Mouse (Mus musculus): ENCODE results near the gene Ndufa13. TPM values are rescaled to one million over a fixed set of nuclear protein-coding genes. Genes with fewer than 3 reads are reported as not detected.

Ndufa13 gene
- total RNA-seq, 2 experiments from 2014 or later = 159 to 174 TPM

DNA sequence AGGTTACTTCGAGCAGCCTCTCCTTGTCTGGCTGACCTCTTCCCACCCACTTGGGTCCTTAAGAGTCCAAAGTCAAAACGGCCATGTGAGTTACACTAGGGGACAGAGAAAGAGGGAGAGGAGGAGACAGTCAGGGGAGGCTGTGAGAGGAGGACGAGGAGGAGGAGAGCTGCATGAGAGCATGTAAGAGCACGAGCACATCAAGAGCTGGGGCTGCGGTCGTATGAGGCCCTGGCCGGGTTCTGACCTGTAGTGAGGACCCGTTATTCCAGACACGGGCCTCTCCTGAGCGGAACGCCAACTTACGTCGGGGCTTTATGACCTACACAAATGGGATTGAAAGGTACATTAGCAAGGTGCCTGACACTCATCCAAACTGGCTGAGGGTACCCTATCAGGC is 9.6 kb upstream of the Ndufa13 start:
- DNase-seq (ENCODE audit: extremely low spot score in 1 of 2, low spot score in 1 of 2) = no peak

GRCm38 (mm10) chr8:69907106-69907505 is 4.7 kb upstream of the Ndufa13 start:
- no peak for DNase-seq (ENCODE audit: extremely low spot score in 1 of 2, low spot score in 1 of 2)

DNA sequence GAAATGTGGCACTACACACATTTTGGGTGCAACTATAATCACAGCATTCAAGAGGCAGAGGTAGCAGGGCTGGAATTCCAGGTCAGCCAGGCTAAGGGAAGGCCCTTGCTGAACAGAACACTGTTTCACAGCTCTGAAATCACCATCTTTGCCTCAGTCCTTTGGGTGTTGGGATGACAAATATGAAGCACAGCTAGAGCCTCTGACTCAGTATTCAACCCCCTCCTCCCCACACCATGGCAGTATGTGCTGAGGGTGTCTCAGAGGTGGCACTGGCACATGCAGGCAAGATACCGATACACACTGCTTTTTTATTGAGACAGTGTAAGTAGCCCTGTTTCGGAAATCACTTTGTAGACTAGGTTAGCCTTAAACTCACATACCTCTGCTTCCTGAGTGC is 3.9 kb upstream of the Ndufa13 start:
- no peak for DNase-seq (ENCODE audit: extremely low spot score in 1 of 2, low spot score in 1 of 2)

DNA sequence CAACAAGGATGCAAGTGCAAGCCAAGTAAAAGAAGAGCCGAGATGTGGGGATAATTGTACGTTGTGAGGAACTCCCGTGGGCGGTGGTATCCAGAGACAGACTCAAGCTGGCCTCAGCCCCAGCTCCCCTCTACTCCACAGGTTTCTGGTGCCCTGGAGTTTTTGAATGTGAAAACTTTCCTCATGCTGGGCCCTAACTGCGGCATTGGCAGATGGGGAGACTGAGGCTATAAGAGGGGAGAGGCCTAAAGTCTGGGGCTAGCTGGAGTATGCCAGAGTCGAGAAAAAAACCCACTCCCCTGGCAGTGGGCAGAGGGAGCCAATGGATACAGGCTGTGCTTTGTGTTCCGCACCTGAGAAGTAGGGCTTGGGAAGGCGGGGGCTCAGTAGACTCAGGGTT is 1.7 kb upstream of the Ndufa13 start:
- no peak for DNase-seq (ENCODE audit: extremely low spot score in 1 of 2, low spot score in 1 of 2)

- DNase-seq (ENCODE audit: extremely low spot score in 1 of 2, low spot score in 1 of 2) = peak; percentile 96 to 97
These were observed 745 bp upstream of the Ndufa13 start for GRCm38 (mm10) chr8:69903063-69903542.

DNA sequence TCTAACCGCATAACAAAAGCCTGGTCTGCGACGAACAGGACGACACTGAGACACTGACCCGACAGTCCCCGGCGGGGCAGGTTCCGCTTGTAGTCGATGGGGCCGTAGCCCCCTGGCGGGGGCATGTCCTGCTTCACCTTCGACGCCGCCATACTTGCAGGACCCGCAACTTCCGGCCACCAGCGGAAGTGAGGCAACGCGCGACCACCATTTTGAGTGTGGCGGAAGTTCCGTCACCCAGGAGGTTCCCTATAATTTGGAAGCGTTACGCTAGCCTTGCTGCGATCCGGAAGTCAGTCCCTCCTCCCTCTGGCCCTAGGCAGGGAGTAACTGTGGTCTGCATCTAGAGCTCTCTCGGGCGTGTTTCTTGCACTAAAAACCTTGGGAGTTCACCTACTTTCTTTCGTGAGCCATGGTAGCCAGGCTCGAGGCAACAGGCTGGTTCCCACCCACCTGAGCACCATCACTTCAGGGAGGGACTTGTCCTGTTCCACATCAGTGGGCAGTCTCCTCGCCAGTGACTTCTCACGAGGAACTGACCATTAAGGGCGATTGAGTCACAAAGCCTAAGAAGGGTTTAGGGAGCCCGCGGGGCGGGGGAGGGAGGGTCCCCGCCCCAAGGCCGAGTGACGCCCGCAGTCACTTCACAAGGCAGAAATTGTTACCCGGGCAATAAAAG is 735 bp downstream of the Ndufa13 start:
- DNase-seq (ENCODE audit: extremely low spot score in 1 of 2, low spot score in 1 of 2) = peak; percentile 94

DNA sequence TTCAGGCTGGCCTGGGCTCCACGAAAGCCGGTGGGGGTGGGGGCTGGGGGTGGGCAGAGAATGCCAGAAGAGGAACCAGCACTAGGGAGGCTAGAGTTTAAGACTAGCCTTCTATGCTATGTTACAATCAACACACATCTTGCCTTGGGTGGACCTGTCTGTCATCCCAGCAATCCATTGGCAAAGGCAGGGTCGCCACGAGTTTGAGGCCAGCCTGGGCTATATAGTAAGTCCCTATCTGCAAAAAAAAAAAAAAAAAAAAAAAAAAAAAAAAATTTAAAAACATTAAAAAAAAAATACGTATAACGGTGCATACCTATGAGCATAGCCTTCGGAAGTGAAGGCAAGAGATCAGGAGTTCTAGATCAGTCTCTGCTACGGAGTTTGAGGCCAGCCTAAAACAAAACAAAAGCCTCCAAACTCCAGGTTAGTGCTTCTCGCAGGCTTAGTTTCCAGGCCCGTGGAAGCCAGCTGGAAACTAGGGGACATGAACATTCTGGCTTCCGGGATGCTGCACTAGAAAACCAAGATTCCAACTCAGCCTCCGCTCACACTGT is 1.4 kb downstream of the Ndufa13 start:
- DNase-seq (ENCODE audit: extremely low spot score in 1 of 2, low spot score in 1 of 2) = no peak

DNA sequence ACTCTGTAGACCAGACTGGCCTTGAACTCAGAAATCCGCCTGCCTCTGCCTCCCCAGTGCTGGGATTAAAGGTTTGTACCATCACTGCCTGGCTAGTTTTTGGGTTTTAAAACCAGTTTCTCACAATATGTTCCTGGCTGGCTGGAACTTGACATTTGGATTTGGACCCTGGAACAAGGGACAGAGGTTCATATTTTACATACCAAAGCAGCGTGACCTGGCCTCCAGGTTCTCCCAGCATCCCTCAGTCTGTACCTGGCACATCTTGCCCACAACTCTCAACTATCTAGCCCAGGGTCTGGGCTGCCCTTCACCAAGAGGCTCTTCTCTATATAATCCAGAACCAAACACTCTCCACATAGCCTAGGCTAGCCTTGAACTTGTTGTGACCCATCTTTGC is 2.5 kb downstream of the Ndufa13 start:
- no peak for DNase-seq (ENCODE audit: extremely low spot score in 1 of 2, low spot score in 1 of 2)

- DNase-seq (ENCODE audit: extremely low spot score in 1 of 2, low spot score in 1 of 2) = no peak
These were observed 4.5 kb downstream of the Ndufa13 start for GRCm38 (mm10) chr8:69897857-69898256.

DNA sequence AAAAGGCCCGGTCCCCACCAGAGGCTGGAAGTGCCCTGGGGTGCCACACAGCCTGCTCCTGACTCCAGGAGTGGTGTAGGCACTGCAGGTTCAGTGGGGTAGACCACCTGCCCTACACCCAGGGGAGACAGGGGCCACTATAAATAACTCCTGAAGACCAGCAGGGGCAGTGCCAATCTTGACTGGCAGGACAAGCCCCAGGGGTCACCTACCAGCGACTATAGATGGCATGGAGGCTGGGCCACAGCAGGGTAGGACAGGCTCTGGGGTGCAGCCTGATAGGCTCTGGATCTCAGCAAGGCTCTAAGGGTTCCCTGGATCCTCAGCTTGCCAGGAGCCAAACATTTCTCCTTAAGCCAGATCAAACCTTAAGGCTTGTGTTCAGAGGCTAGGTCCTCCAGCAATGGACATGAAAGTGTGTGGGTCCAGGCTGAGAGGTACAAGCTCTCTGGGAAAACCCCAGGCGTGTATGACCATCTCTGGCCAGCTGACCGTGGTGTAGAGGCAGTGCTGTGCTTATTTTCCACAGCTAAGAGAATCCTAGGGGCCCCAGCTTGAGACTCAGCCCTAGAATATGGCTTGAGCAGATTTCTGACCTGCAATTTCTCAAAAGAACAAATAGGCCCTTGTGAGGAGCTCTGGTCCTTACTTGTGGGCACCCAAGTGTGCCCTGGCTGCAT is 6.4 kb downstream of the Ndufa13 start:
- DNase-seq (ENCODE audit: extremely low spot score in 1 of 2, low spot score in 1 of 2) = no peak

- DNase-seq (ENCODE audit: extremely low spot score in 1 of 2, low spot score in 1 of 2) = no peak
These were observed 7.5 kb downstream of the Ndufa13 start for GRCm38 (mm10) chr8:69894836-69895332.

DNA sequence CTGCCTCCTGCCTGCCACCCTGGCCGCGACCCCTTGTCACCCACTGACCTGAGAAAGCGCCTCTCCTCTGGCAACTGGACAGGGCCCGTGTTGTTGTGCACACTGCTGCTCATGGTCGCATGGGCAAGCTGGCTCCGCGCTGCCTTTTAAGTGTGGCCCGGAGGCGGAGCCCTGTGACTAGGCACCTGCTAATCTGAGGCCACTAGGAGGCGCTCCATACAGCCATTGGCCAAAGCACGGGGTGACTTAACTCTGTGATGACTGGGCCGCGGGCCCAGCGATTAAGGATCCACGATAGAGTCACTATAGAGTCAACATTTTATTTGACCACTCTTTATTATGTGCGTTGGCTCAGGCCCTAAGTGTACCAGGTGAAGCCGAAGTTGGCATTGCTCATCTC is 8.5 kb downstream of the Ndufa13 start:
- peak in 1 of 2 experiments; percentile 60 for DNase-seq (ENCODE audit: extremely low spot score in 1 of 2, low spot score in 1 of 2)

DNA sequence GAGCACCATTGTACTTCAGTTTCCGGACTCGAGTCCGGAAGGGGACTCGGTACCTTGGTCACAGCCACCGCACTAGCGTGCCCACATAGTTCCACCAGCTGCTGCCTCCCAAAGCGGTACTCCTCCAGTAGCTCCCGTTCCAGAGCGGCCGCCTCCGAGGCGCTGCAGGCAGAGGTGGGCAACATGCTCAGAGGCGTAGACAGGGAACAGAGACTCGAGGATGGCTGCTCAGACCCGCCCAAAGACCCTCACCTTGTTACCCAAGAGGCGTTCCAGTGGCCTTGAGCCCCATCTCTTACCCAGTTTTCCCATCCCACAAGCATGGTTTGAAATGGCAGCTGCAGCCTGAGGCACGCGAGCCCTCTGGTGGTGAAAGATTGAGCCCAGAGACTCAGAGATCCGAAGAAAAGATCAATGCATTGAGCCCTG is 11.5 kb downstream of the Ndufa13 start:
- peak; percentile 62 to 67 for DNase-seq (ENCODE audit: extremely low spot score in 1 of 2, low spot score in 1 of 2)

DNA sequence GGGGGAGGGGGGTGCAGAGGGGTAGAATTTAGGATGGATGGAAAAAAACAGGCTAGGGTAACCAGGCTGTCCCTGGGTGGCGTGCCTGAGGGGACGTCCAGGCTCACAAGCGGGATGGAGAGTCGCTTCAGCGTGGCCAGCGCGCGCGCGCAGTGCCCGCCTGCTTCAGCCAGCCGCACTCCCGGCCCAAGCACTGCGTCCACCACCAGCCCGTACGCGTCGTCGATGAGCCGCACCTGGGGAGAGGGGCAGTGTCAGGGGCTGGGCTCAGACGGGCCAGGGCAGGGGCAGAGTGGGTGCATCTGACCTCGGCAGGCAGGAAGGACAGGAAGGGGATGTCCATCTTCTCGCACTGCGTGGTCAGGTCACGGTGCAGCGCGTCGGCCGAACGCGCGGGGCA is 13.5 kb downstream of the Ndufa13 start:
- no peak for DNase-seq (ENCODE audit: extremely low spot score in 1 of 2, low spot score in 1 of 2)

- DNase-seq (ENCODE audit: extremely low spot score in 1 of 2, low spot score in 1 of 2) = no peak
These were observed 14.0 kb downstream of the Ndufa13 start for GRCm38 (mm10) chr8:69888244-69888866.

- no peak for DNase-seq (ENCODE audit: extremely low spot score in 1 of 2, low spot score in 1 of 2)
These were observed 14.8 kb downstream of the Ndufa13 start, which contains the start of gene Cilp2 for GRCm38 (mm10) chr8:69887289-69888243. TSS of gene Cilp2 (minus strand) at chr8:69887687.

GRCm38 (mm10) chr8:69884141-69884540 is 18.2 kb downstream of the Ndufa13 start:
- DNase-seq (ENCODE audit: extremely low spot score in 1 of 2, low spot score in 1 of 2) = no peak

- no peak for DNase-seq (ENCODE audit: extremely low spot score in 1 of 2, low spot score in 1 of 2)
These were observed 19.3 kb downstream of the Ndufa13 start for GRCm38 (mm10) chr8:69882833-69883600.
